Mouse (Mus musculus) hindbrain, postnatal 0 days (tissue): ENCODE results near the gene Pgrmc1. TPM values are rescaled to one million over a fixed set of nuclear protein-coding genes. Genes with fewer than 3 reads are reported as not detected.

Experiments used
- ATAC-seq: fragments of 200-750 bp; cut with Nextera tagmentation; 2 replicates; pipeline ENCODE4 v1.8.0; 2017; ENCODE audit warnings: mild to moderate bottlenecking, moderate TSS enrichment, moderate library complexity
- DNase-seq: peaks from one replicate; pipeline ENCODE4 v3.0.0-alpha.2; 2015; ENCODE audit warnings: low spot score
- H3K27ac ChIP-seq: fragments of 300-500 bp; sonication (generic); 2 replicates; pipeline ENCODE4 v1.5.1; 2014; ENCODE audit warnings: mild to moderate bottlenecking
- H3K27me3 ChIP-seq: fragments of 300-500 bp; sonication (generic); 2 replicates; pipeline ENCODE4 v1.6.1; 2014; ENCODE audit warnings: low read length, mixed read lengths; ENCODE audit not compliant: insufficient read depth
- H3K36me3 ChIP-seq: fragments of 300-500 bp; sonication (generic); 2 replicates; pipeline ENCODE4 v1.6.1; 2014; ENCODE audit warnings: low read length, mixed read lengths; ENCODE audit not compliant: insufficient read depth
- H3K4me1 ChIP-seq: fragments of 300-500 bp; sonication (generic); 2 replicates; pipeline ENCODE4 v1.6.1; 2014; ENCODE audit warnings: antibody characterized with exemption, low read length, mixed read lengths; ENCODE audit not compliant: insufficient read depth
- H3K4me2 ChIP-seq: fragments of 300-500 bp; sonication (generic); 2 replicates; pipeline ENCODE4 v1.6.1; 2014; ENCODE audit warnings: low read depth, mild to moderate bottlenecking, low read length, moderate library complexity, mixed read lengths
- H3K4me3 ChIP-seq: fragments of 300-500 bp; sonication (generic); 2 replicates; pipeline ENCODE4 v1.5.1; 2014; ENCODE audit warnings: low read length
- H3K9ac ChIP-seq: fragments of 300-500 bp; sonication (generic); replicated peaks from 2 replicates; pipeline ENCODE4 v1.6.1; 2014; ENCODE audit warnings: mild to moderate bottlenecking, low read length, moderate library complexity, mixed read lengths
- H3K9me3 ChIP-seq: fragments of 300-500 bp; sonication (generic); 2 replicates; pipeline ENCODE4 v1.6.1; 2016; ENCODE audit warnings: low read length, mixed read lengths
- CTCF ChIP-seq: IDR thresholded peaks from 2 replicates; pipeline ENCODE4 v1.5.1; 2016; ENCODE audit warnings: antibody characterized with exemption, control low read depth, low read depth
- WGBS: fragments of 180-500 bp; shearing (Covaris S2); extraction: QIAGEN DNeasy Blood & Tissue Kit; methylation state at CpG from one replicate; pipeline ENCODE4 v1.1.7; 2014; 5-methylcytosine and 5-hydroxymethylcytosine counted together
- polyA plus RNA-seq: library from polyadenylated mRNA; unstranded; fragments of >200 nt; fragmentation: Nextera tagmentation; extraction: Ambion mirVana; gene quantifications from 2 replicates; pipeline ENCODE4 v1.2.1, GENCODE M21; 2015
- total RNA-seq: library from RNA; depleted of rRNA; stranded (reverse); fragments of >200 nt; gene quantifications from 2 replicates; pipeline ENCODE4 v1.2.3, GENCODE M21; 2014

Pgrmc1 gene
- total and polyA plus RNA-seq, 2 experiments from 2014 or later = 360 to 625 TPM

GRCm38 (mm10) chrX:36600066-36600465, 2.1 kb downstream of the Pgrmc1 start:
- no peaks in the 10 kb centered on the region for H3K9me3 ChIP-seq
- peak overlapping the region; percentile 62 for H3K4me3 ChIP-seq
- H3K4me2 ChIP-seq = peak overlapping the region; percentile 57
- 68% methylated on average over 8 of the region's 8 CpGs for WGBS
- no peaks in the 10 kb centered on the region; the same call in 1 of the 2 replicates for H3K36me3 ChIP-seq
- no peak for TF ChIP-seq CTCF
- no peak overlapping the region for H3K27ac ChIP-seq
- no peak overlapping the region for H3K9ac ChIP-seq
- H3K27me3 ChIP-seq = no peaks in the 10 kb centered on the region
- no peaks in the 10 kb centered on the region for H3K4me1 ChIP-seq
- ATAC-seq = no peak
- no peak for DNase-seq

- Histone ChIP-seq H3K9me3 (no peaks in the 10 kb centered on the region), H3K27me3 (no peaks in the 10 kb centered on the region), H3K4me1 (no peaks in the 10 kb centered on the region), H3K9ac (no peak overlapping the region), H3K4me3 (no peak overlapping the region), H3K4me2 (no peak overlapping the region), H3K36me3 (no peaks in the 10 kb centered on the region; the same call in 1 of the 2 replicates), H3K27ac (no peak overlapping the region)
- TF ChIP-seq CTCF = no peak
- ATAC-seq = no peak
- WGBS = 87% methylated on average over 2 of the region's 2 CpGs
- DNase-seq = no peak
Observed at GRCm38 (mm10) chrX:36602926-36603325, 4.9 kb downstream of the Pgrmc1 start.

GRCm38 (mm10) chrX:36604040-36604439, 6.0 kb downstream of the Pgrmc1 start:
- Histone ChIP-seq H3K4me2 (no peak overlapping the region), H3K27ac (no peak overlapping the region), H3K4me3 (no peak overlapping the region), H3K9ac (no peak overlapping the region), H3K4me1 (no peaks in the 10 kb centered on the region), H3K36me3 (no peaks in the 10 kb centered on the region; the same call in 1 of the 2 replicates), H3K9me3 (no peaks in the 10 kb centered on the region), H3K27me3 (no peaks in the 10 kb centered on the region)
- 83% methylated on average over 4 of the region's 4 CpGs for WGBS
- ATAC-seq (no peak), DNase-seq (no peak)
- TF ChIP-seq CTCF = no peak

GRCm38 (mm10) chrX:36609117-36609516, 11.1 kb downstream of the Pgrmc1 start:
- Histone ChIP-seq H3K36me3 (no peaks in the 10 kb centered on the region; the same call in 1 of the 2 replicates), H3K27ac (no peak overlapping the region), H3K4me1 (no peaks in the 10 kb centered on the region), H3K4me3 (no peak overlapping the region), H3K9me3 (no peaks in the 10 kb centered on the region), H3K4me2 (no peak overlapping the region), H3K9ac (no peak overlapping the region), H3K27me3 (no peaks in the 10 kb centered on the region)
- DNase-seq = no peak
- TF ChIP-seq CTCF = no peak
- ATAC-seq = no peak
- 84% methylated on average over 2 of the region's 2 CpGs for WGBS

GRCm38 (mm10) chrX:36628102-36628501, 30.1 kb downstream of the Pgrmc1 start:
- WGBS = 67% methylated on average over 3 of the region's 3 CpGs
- ATAC-seq = no peak
- no peaks in the 10 kb centered on the region for H3K9me3 ChIP-seq
- H3K4me1 ChIP-seq = no peaks in the 10 kb centered on the region
- H3K27ac ChIP-seq = no peak overlapping the region
- H3K4me3 ChIP-seq = no peak overlapping the region
- H3K4me2 ChIP-seq = no peak overlapping the region
- no peak overlapping the region for H3K9ac ChIP-seq
- DNase-seq = no peak
- TF ChIP-seq CTCF = no peak
- no peaks in the 10 kb centered on the region for H3K36me3 ChIP-seq
- H3K27me3 ChIP-seq = no peaks in the 10 kb centered on the region

GRCm38 (mm10) chrX:36630771-36631170, 32.8 kb downstream of the Pgrmc1 start:
- DNase-seq = peak; percentile 14
- Histone ChIP-seq H3K27ac (no peak overlapping the region), H3K9me3 (no peaks in the 10 kb centered on the region), H3K4me2 (no peak overlapping the region), H3K4me3 (no peak overlapping the region), H3K27me3 (no peaks in the 10 kb centered on the region), H3K36me3 (no peaks in the 10 kb centered on the region), H3K4me1 (no peaks in the 10 kb centered on the region), H3K9ac (no peak overlapping the region)
- peak; percentile 49 for TF ChIP-seq CTCF
- 4% methylated on average over 1 of the region's 1 CpGs for WGBS
- no peak for ATAC-seq

GRCm38 (mm10) chrX:36640046-36640445, 42.0 kb downstream of the Pgrmc1 start:
- H3K9ac ChIP-seq = no peak overlapping the region
- H3K36me3 ChIP-seq = no peaks in the 10 kb centered on the region
- no peaks in the 10 kb centered on the region for H3K27me3 ChIP-seq
- H3K4me3 ChIP-seq = no peak overlapping the region
- no peaks in the 10 kb centered on the region for H3K4me1 ChIP-seq
- 62% methylated on average over 6 of the region's 6 CpGs for WGBS
- no peak for TF ChIP-seq CTCF
- no peaks in the 10 kb centered on the region for H3K9me3 ChIP-seq
- no peak overlapping the region for H3K4me2 ChIP-seq
- no peak for ATAC-seq
- H3K27ac ChIP-seq = no peak overlapping the region
- peak; percentile 12 for DNase-seq
